Comparison of ENCODE assay signal across 11 mouse cellular contexts in genomic region chr10:10300915-10301439, GRCm38 (mm10).
DNase-seq lines count a peak whose midpoint lies in the region; ATAC-seq and TF ChIP-seq lines count a peak whose summit lies in the region.
"Had no signal": no experiment of that assay in that cellular context is flagged by ENCODE, and none has a peak within 500 bp of the region (broad histone marks: within the 10 kb centered on the region; RNA-seq: fewer than 3 reads in every experiment).

No protein-coding gene starts in this region.

- intact Hi-C loops in heart, postnatal 10 days (cut with DNase I): no loop called here

- H3K4me1 ChIP-seq in limb, embryonic 11.5 days (ENCODE audit: control insufficient read depth, insufficient read depth, low read length): no peaks in the 10 kb centered on the region
- peaks cover 3% of the 10 kb centered on the region; the same call in 1 of the 2 replicates for H3K4me1 ChIP-seq in limb, embryonic 10.5 days
- no peaks in the 10 kb centered on the region for H3K4me1 ChIP-seq in kidney, postnatal 0 days (replicated peaks; ENCODE audit: insufficient read depth, low read length)
- H3K4me1 ChIP-seq: liver, embryonic 13.5 days had no signal

- TF ChIP-seq CTCF in kidney, postnatal 0 days (IDR thresholded peaks at IDR 0.05; ENCODE audit: low read depth): no peak

- 45% methylated on average over 8 of the region's 8 CpGs for WGBS in limb, embryonic 11.5 days
- WGBS in limb, embryonic 10.5 days: 44% methylated on average over 8 of the region's 8 CpGs
- WGBS in kidney, postnatal 0 days: 12% methylated on average over 8 of the region's 8 CpGs

- no peak overlapping the region for H3K4me3 ChIP-seq in limb, embryonic 11.5 days (ENCODE audit: low read depth, low read length)
- no peak overlapping the region for H3K4me3 ChIP-seq in limb, embryonic 10.5 days
- no peak overlapping the region for H3K4me3 ChIP-seq in kidney, postnatal 0 days (replicated peaks; ENCODE audit: low read depth, low read length)
- H3K4me3 ChIP-seq: erythroblast, embryonic 14.5 days; liver, embryonic 13.5 days had no signal

- H3K36me3 ChIP-seq in limb, embryonic 11.5 days (ENCODE audit: control insufficient read depth, insufficient read depth, low read length): no peaks in the 10 kb centered on the region
- no peaks in the 10 kb centered on the region for H3K36me3 ChIP-seq in limb, embryonic 10.5 days
- H3K36me3 ChIP-seq in kidney, postnatal 0 days (ENCODE audit: insufficient read depth, low read length): no peaks in the 10 kb centered on the region
- H3K36me3 ChIP-seq: liver, embryonic 13.5 days had no signal

- no peak overlapping the region for H3K9ac ChIP-seq in limb, embryonic 11.5 days (ENCODE audit: low read length)
- H3K9ac ChIP-seq in kidney, postnatal 0 days (ENCODE audit: low read depth, low read length): no peak overlapping the region
- H3K9ac ChIP-seq: liver, embryonic 13.5 days had no signal

- H3K27ac ChIP-seq in limb, embryonic 11.5 days (replicated peaks; ENCODE audit: low read depth, low read length): no peak overlapping the region
- H3K27ac ChIP-seq in limb, embryonic 10.5 days: no peak overlapping the region
- no peak overlapping the region for H3K27ac ChIP-seq in kidney, postnatal 0 days
- H3K27ac ChIP-seq: liver, embryonic 13.5 days had no signal

- peak; percentile 29 for DNase-seq in limb, embryonic 11.5 days (ENCODE audit: low spot score)
- DNase-seq in limb, embryonic 10.5 days (ENCODE audit: low spot score): no peak
- DNase-seq in forelimb bud, embryonic 11.5 days (ENCODE audit: low read depth, low spot score): peak; percentile 46
- peak; percentile 69 for DNase-seq in kidney, postnatal 0 days (ENCODE audit: low spot score)
- DNase-seq in retina, postnatal 1 day: peak; percentile 59
- DNase-seq in heart, postnatal 10 days: no peak
- DNase-seq in frontal cortex, postnatal 14 days (ENCODE audit: low spot score in 2 of 2): no peak
- no peak for DNase-seq in cerebellum, postnatal 25 days
- DNase-seq: liver, embryonic 13.5 days had no signal

- no peak overlapping the region for H3K4me2 ChIP-seq in limb, embryonic 11.5 days (ENCODE audit: low read depth, severe bottlenecking)
- no peak overlapping the region for H3K4me2 ChIP-seq in kidney, postnatal 0 days (ENCODE audit: low read length)
- H3K4me2 ChIP-seq: liver, embryonic 13.5 days had no signal

- ATAC-seq in limb, embryonic 11.5 days (ENCODE audit: insufficient number of reproducible peaks, low FRiP score, low TSS enrichment, low read depth): no peak
- ATAC-seq in kidney, postnatal 0 days (replicated peaks; ENCODE audit: low FRiP score, low read depth): peak; percentile 91

- no peaks in the 10 kb centered on the region for H3K9me3 ChIP-seq in limb, embryonic 11.5 days (ENCODE audit: control insufficient read depth, low read length)
- no peaks in the 10 kb centered on the region for H3K9me3 ChIP-seq in limb, embryonic 10.5 days (replicated peaks)
- H3K9me3 ChIP-seq in kidney, postnatal 0 days (replicated peaks; ENCODE audit: low read length): no peaks in the 10 kb centered on the region
- H3K9me3 ChIP-seq: liver, embryonic 13.5 days had no signal

- no peaks in the 10 kb centered on the region for H3K27me3 ChIP-seq in limb, embryonic 11.5 days (ENCODE audit: control insufficient read depth, insufficient read depth, low read length)
- no peaks in the 10 kb centered on the region for H3K27me3 ChIP-seq in limb, embryonic 10.5 days (ENCODE audit: low read depth, poor library complexity, severe bottlenecking)
- no peaks in the 10 kb centered on the region for H3K27me3 ChIP-seq in kidney, postnatal 0 days (ENCODE audit: insufficient read depth, low read length)
- H3K27me3 ChIP-seq: CH12.LX; liver, embryonic 13.5 days had no signal

Comparison
In these comparisons a context has a peak if more than half of its experiments do, and no peak if none do; other contexts are left out.
1. DNase-seq: peak in limb, embryonic 11.5 days (single experiment), forelimb bud, embryonic 11.5 days (single experiment), kidney, postnatal 0 days (single experiment) and retina, postnatal 1 day (single experiment); none in limb, embryonic 10.5 days (single experiment), heart, postnatal 10 days (0 of 2), frontal cortex, postnatal 14 days (0 of 2) and cerebellum, postnatal 25 days (0 of 2).